14 mouse cellular contexts compared by ENCODE assay signal in the genomic region with DNA sequence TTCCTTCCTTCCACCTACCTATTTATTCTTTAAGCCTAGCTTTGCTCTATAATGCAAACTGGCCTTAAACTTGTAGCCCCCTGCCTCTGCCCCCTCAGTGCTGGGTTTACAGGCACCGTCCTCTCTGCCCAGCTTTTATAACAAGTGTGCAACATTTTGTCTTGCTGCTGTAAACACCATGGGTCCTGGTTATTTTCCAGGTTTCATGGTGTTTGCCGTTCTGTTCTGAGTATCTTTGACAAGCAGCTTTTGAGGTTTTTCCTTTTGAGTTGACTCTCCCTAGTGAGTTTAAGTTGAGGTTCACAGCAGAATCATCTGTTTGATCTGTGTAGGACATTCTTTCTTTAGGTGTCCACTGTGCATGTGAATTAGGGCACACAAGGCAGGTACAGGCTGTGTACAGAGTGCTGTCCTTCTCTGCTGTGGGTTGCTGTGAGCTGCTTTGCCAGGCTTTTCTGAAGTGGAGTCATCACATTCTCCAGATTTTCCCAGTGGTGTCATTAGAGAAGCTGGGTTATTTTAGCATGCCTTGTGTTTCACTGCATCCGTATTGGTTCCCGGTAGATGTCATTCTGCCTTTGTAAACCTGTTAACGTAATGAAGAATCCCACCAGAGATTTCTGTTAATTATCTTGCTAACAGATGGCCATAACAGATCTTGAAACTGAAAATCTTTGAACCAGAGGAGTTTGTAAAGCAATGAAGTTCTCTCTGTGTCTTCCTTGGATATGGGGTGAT. TPM values are rescaled to one million over a fixed set of nuclear protein-coding genes. Genes with fewer than 3 reads are reported as not detected.
DNase-seq lines count a peak whose midpoint lies in the region; ATAC-seq and TF ChIP-seq lines count a peak whose summit lies in the region.
"Had no signal": no experiment of that assay in that cellular context is flagged by ENCODE, and none has a peak within 500 bp of the region (broad histone marks: within the 10 kb centered on the region; RNA-seq: fewer than 3 reads in every experiment).

No protein-coding gene starts in this region.

- TF ChIP-seq EP300 in heart, postnatal 0 days (IDR thresholded peaks at IDR 0.05; ENCODE audit: low read depth), result no peak

- H3K4me1 ChIP-seq in forebrain, postnatal 0 days (ENCODE audit: insufficient read depth), result 0 out of 2 replicates have a peak, but pooled peaks cover 5% of the 10 kb centered on the region
- no peaks in the 10 kb centered on the region; the same call in 1 of the 2 replicates for H3K4me1 ChIP-seq in forebrain, embryonic 12.5 days
- no peaks in the 10 kb centered on the region for H3K4me1 ChIP-seq in heart, postnatal 0 days (ENCODE audit: control insufficient read depth, insufficient read depth)
- H3K4me1 ChIP-seq in midbrain, embryonic 10.5 days, result no peaks in the 10 kb centered on the region
- 0 out of 2 replicates have a peak, but pooled peaks cover 9% of the 10 kb centered on the region for H3K4me1 ChIP-seq in midbrain, embryonic 13.5 days (replicated peaks)
- H3K4me1 ChIP-seq in neural tube, embryonic 14.5 days (ENCODE audit: control insufficient read depth, insufficient read depth, low read length), result peaks cover 8% of the 10 kb centered on the region; the same call in 1 of the 2 replicates
- H3K4me1 ChIP-seq: embryonic facial prominence, embryonic 13.5 days; limb, embryonic 10.5 days had no signal

- H3K4me3 ChIP-seq in forebrain, postnatal 0 days (ENCODE audit: low read depth, low read length), result no peak overlapping the region
- no peak overlapping the region for H3K4me3 ChIP-seq in forebrain, embryonic 12.5 days (replicated peaks)
- no peak overlapping the region for H3K4me3 ChIP-seq in heart, postnatal 0 days (ENCODE audit: low read depth, low read length)
- H3K4me3 ChIP-seq in midbrain, embryonic 10.5 days, result no peak overlapping the region
- H3K4me3 ChIP-seq in midbrain, embryonic 13.5 days (replicated peaks), result no peak overlapping the region
- no peak overlapping the region for H3K4me3 ChIP-seq in neural tube, embryonic 14.5 days (ENCODE audit: low read depth, low read length)
- H3K4me3 ChIP-seq: embryonic facial prominence, embryonic 13.5 days; limb, embryonic 10.5 days; stomach, embryonic 15.5 days had no signal

- H3K4me2 ChIP-seq in forebrain, postnatal 0 days (ENCODE audit: low read depth), result no peak overlapping the region
- H3K4me2 ChIP-seq in forebrain, embryonic 12.5 days, result no peak overlapping the region
- no peak overlapping the region for H3K4me2 ChIP-seq in heart, postnatal 0 days (ENCODE audit: low read depth, low read length)
- H3K4me2 ChIP-seq in midbrain, embryonic 13.5 days (replicated peaks), result no peak overlapping the region
- no peak overlapping the region for H3K4me2 ChIP-seq in neural tube, embryonic 14.5 days (ENCODE audit: low read depth, low read length)
- H3K4me2 ChIP-seq: embryonic facial prominence, embryonic 13.5 days; stomach, embryonic 15.5 days had no signal

- H3K9me3 ChIP-seq in forebrain, postnatal 0 days (ENCODE audit: low read length), result no peaks in the 10 kb centered on the region
- no peaks in the 10 kb centered on the region for H3K9me3 ChIP-seq in forebrain, embryonic 12.5 days
- no peaks in the 10 kb centered on the region for H3K9me3 ChIP-seq in heart, postnatal 0 days (replicated peaks; ENCODE audit: control insufficient read depth, low read length)
- 0 out of 2 replicates have a peak, but pooled peaks cover 4% of the 10 kb centered on the region for H3K9me3 ChIP-seq in midbrain, embryonic 10.5 days (replicated peaks)
- no peaks in the 10 kb centered on the region for H3K9me3 ChIP-seq in midbrain, embryonic 13.5 days
- H3K9me3 ChIP-seq in neural tube, embryonic 14.5 days (ENCODE audit: control insufficient read depth, low read length), result no peaks in the 10 kb centered on the region
- H3K9me3 ChIP-seq: G1E; limb, embryonic 10.5 days; stomach, embryonic 15.5 days had no signal

- WGBS in forebrain, postnatal 0 days, result 63% methylated on average over 5 of the region's 5 CpGs
- WGBS in forebrain, embryonic 12.5 days, result 83% methylated on average over 5 of the region's 5 CpGs
- 58% methylated on average over 5 of the region's 5 CpGs for WGBS in heart, postnatal 0 days
- 95% methylated on average over 5 of the region's 5 CpGs for WGBS in midbrain, embryonic 10.5 days
- WGBS in midbrain, embryonic 13.5 days, result 78% methylated on average over 5 of the region's 5 CpGs
- 63% methylated on average over 5 of the region's 5 CpGs for WGBS in neural tube, embryonic 14.5 days

- no peak for TF ChIP-seq CTCF in forebrain, postnatal 0 days (IDR thresholded peaks at IDR 0.05; ENCODE audit: low read depth)
- no peak for TF ChIP-seq CTCF in heart, postnatal 0 days (IDR thresholded peaks at IDR 0.05; ENCODE audit: low read depth)

- DNase-seq in forebrain, postnatal 0 days, result peak; percentile 36
- no peak for DNase-seq in heart, postnatal 0 days (ENCODE audit: low spot score)
- no peak for DNase-seq in heart, postnatal 25 days (ENCODE audit: low spot score)
- DNase-seq in midbrain, embryonic 10.5 days (ENCODE audit: low spot score), result no peak
- no peak for DNase-seq in ovary, postnatal 14 days (ENCODE audit: low spot score)

- intact Hi-C loops in heart, postnatal 25 days (cut with DNase I), result loop anchor here (5.0 to 10.0 kb wide), 2 partner anchors 239 to 486 kb away; no protein-coding TSS in a partner anchor

- H3K9ac ChIP-seq in forebrain, postnatal 0 days, result no peak overlapping the region
- H3K9ac ChIP-seq in forebrain, embryonic 12.5 days, result no peak overlapping the region
- no peak overlapping the region for H3K9ac ChIP-seq in heart, postnatal 0 days (replicated peaks; ENCODE audit: low read depth, low read length)
- H3K9ac ChIP-seq in midbrain, embryonic 13.5 days (replicated peaks), result no peak overlapping the region
- no peak overlapping the region for H3K9ac ChIP-seq in neural tube, embryonic 14.5 days (replicated peaks; ENCODE audit: low read depth, low read length)
- H3K9ac ChIP-seq: embryonic facial prominence, embryonic 13.5 days; liver, embryonic 14.5 days; stomach, embryonic 15.5 days had no signal

- ATAC-seq in forebrain, postnatal 0 days, result peak; percentile 73
- ATAC-seq in forebrain, embryonic 12.5 days (ENCODE audit: low FRiP score), result no peak
- 0 out of 2 replicates have a peak, but pooled peaks have one; percentile 27 for ATAC-seq in heart, postnatal 0 days (ENCODE audit: insufficient read depth, low read depth)
- ATAC-seq in midbrain, embryonic 13.5 days, result no peak
- peak; percentile 57; the same call in 1 of the 2 replicates for ATAC-seq in neural tube, embryonic 14.5 days (ENCODE audit: low read depth)
- ATAC-seq: intestine, postnatal 0 days had no signal

- no peaks in the 10 kb centered on the region for H3K27me3 ChIP-seq in forebrain, postnatal 0 days (ENCODE audit: insufficient read depth, low read length)
- no peaks in the 10 kb centered on the region for H3K27me3 ChIP-seq in forebrain, embryonic 12.5 days
- no peaks in the 10 kb centered on the region for H3K27me3 ChIP-seq in heart, postnatal 0 days (ENCODE audit: control insufficient read depth, insufficient read depth, low read length)
- H3K27me3 ChIP-seq in midbrain, embryonic 10.5 days (ENCODE audit: low read depth, poor library complexity, severe bottlenecking), result no peaks in the 10 kb centered on the region
- no peaks in the 10 kb centered on the region for H3K27me3 ChIP-seq in midbrain, embryonic 13.5 days
- no peaks in the 10 kb centered on the region for H3K27me3 ChIP-seq in neural tube, embryonic 14.5 days (ENCODE audit: control insufficient read depth, insufficient read depth, low read length)
- H3K27me3 ChIP-seq: embryonic facial prominence, embryonic 13.5 days; stomach, embryonic 15.5 days had no signal

- no peak overlapping the region for H3K27ac ChIP-seq in forebrain, postnatal 0 days (ENCODE audit: low read depth, low read length)
- H3K27ac ChIP-seq in forebrain, embryonic 12.5 days, result no peak overlapping the region
- peak overlapping the region; percentile 30; the same call in 1 of the 2 replicates for H3K27ac ChIP-seq in heart, postnatal 0 days (ENCODE audit: low read depth)
- 0 out of 2 replicates have a peak overlapping the region, but pooled peaks have one; percentile 50 for H3K27ac ChIP-seq in midbrain, embryonic 10.5 days (replicated peaks)
- no peak overlapping the region; the same call in 1 of the 2 replicates for H3K27ac ChIP-seq in midbrain, embryonic 13.5 days
- H3K27ac ChIP-seq in neural tube, embryonic 14.5 days (ENCODE audit: low read depth, low read length), result no peak overlapping the region; the same call in 1 of the 2 replicates
- H3K27ac ChIP-seq: embryonic facial prominence, embryonic 13.5 days; liver, embryonic 14.5 days; stomach, embryonic 15.5 days had no signal

- no peaks in the 10 kb centered on the region for H3K36me3 ChIP-seq in forebrain, postnatal 0 days (ENCODE audit: insufficient read depth)
- H3K36me3 ChIP-seq in forebrain, embryonic 12.5 days (replicated peaks), result no peaks in the 10 kb centered on the region
- H3K36me3 ChIP-seq in heart, postnatal 0 days (replicated peaks; ENCODE audit: control insufficient read depth, insufficient read depth, low read length), result no peaks in the 10 kb centered on the region; the same call in 1 of the 2 replicates
- peaks cover 6% of the 10 kb centered on the region for H3K36me3 ChIP-seq in midbrain, embryonic 10.5 days
- H3K36me3 ChIP-seq in midbrain, embryonic 13.5 days, result 0 out of 2 replicates have a peak, but pooled peaks cover 2% of the 10 kb centered on the region
- no peaks in the 10 kb centered on the region for H3K36me3 ChIP-seq in neural tube, embryonic 14.5 days (ENCODE audit: control insufficient read depth, insufficient read depth, low read length)
- H3K36me3 ChIP-seq: embryonic facial prominence, embryonic 13.5 days; limb, embryonic 10.5 days; stomach, embryonic 15.5 days had no signal

RNA-seq across cellular contexts. Expression of gene Snx30, which starts 45.4 kb away (rescaled TPM):
- total RNA-seq in forebrain, postnatal 0 days (2014; rRNA removed), result 22.7 and 31.4 TPM in 2 replicates
- 9.8 and 16.9 TPM in 2 replicates for polyA plus RNA-seq in forebrain, postnatal 0 days (2015; fragmentation: Nextera tagmentation; extraction: Ambion mirVana)
- polyA plus RNA-seq in forebrain, embryonic 12.5 days (2016; fragmentation: Nextera tagmentation; extraction: Ambion mirVana), result 12.1 and 13.4 TPM in 2 replicates
- 3.7 and 4.5 TPM in 2 replicates for total RNA-seq in heart, postnatal 0 days (2014; rRNA removed; ENCODE audit: low replicate concordance)
- polyA plus RNA-seq in heart, postnatal 0 days (2015; fragmentation: Nextera tagmentation; extraction: Ambion mirVana), result 2.9 and 3.3 TPM in 2 replicates
- total RNA-seq in heart, postnatal 25 days (2021), result 1 to 10 TPM; 6.0 to 7.9 TPM
- 8.8 and 9.5 TPM in 2 replicates for polyA plus RNA-seq in midbrain, embryonic 10.5 days (2016; fragmentation: Nextera tagmentation; extraction: Ambion mirVana)
- polyA plus RNA-seq in midbrain, embryonic 13.5 days (2015; fragmentation: Nextera tagmentation; extraction: Ambion mirVana), result 13.7 and 14.3 TPM in 2 replicates
- 18.9 and 20.5 TPM in 2 replicates for polyA plus RNA-seq in neural tube, embryonic 14.5 days (2014; fragmentation: Nextera tagmentation; extraction: Ambion mirVana)

RNA-seq across cellular contexts. Expression of gene Inip, which starts 49.7 kb away (rescaled TPM):
- total RNA-seq in forebrain, postnatal 0 days (2014; rRNA removed), result 31.3 and 34.1 TPM in 2 replicates
- 39.2 and 43.2 TPM in 2 replicates for polyA plus RNA-seq in forebrain, postnatal 0 days (2015; fragmentation: Nextera tagmentation; extraction: Ambion mirVana)
- 100 and 111 TPM in 2 replicates for polyA plus RNA-seq in forebrain, embryonic 12.5 days (2016; fragmentation: Nextera tagmentation; extraction: Ambion mirVana)
- total RNA-seq in heart, postnatal 0 days (2014; rRNA removed; ENCODE audit: low replicate concordance), result 10.3 and 17.3 TPM in 2 replicates
- polyA plus RNA-seq in heart, postnatal 0 days (2015; fragmentation: Nextera tagmentation; extraction: Ambion mirVana), result 23.6 and 25.2 TPM in 2 replicates
- total RNA-seq in heart, postnatal 25 days (2021), result 10 to 100 TPM in 1 of 2 experiments, 1 to 10 TPM in 1; 9.3 to 10.9 TPM
- 107 and 110 TPM in 2 replicates for polyA plus RNA-seq in midbrain, embryonic 10.5 days (2016; fragmentation: Nextera tagmentation; extraction: Ambion mirVana)
- 80.1 and 82.0 TPM in 2 replicates for polyA plus RNA-seq in midbrain, embryonic 13.5 days (2015; fragmentation: Nextera tagmentation; extraction: Ambion mirVana)
- 53.5 and 60.6 TPM in 2 replicates for polyA plus RNA-seq in neural tube, embryonic 14.5 days (2014; fragmentation: Nextera tagmentation; extraction: Ambion mirVana)

Comparison
In these comparisons a context has a peak if more than half of its experiments do, and no peak if none do; other contexts are left out.
1. ATAC-seq: peak in forebrain, postnatal 0 days (single experiment), heart, postnatal 0 days (single experiment) and neural tube, embryonic 14.5 days (single experiment); none in forebrain, embryonic 12.5 days (single experiment) and midbrain, embryonic 13.5 days (single experiment).
2. H3K27ac ChIP-seq: peak in heart, postnatal 0 days (single experiment) and midbrain, embryonic 10.5 days (single experiment); none in forebrain, postnatal 0 days (single experiment), forebrain, embryonic 12.5 days (single experiment), midbrain, embryonic 13.5 days (single experiment) and neural tube, embryonic 14.5 days (single experiment).